ENCODE assay signal across 9 mouse cellular contexts in the genomic region with DNA sequence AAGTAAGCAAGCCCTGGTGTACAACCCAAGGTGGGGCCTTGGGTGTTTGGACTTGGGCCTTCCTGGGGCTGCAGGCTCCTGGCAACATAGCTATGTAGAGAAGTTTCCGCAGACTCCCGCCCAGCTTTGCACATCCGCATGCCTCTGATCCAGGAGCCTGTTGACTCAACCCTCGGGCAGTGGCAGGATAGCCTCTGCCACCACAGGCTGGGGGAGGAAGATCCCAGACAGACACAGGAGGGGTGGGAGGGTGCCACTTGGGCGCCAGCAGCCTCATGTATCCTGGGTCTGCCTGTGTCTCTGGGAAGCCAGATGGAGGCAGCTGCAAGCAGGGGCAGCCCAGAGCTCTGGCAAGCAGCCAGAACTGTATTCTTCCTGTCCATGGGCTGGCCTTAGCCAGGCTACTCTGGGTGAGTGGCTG. TPM values are rescaled to one million over a fixed set of nuclear protein-coding genes. Genes with fewer than 3 reads are reported as not detected.
DNase-seq lines count a peak whose midpoint lies in the region; ATAC-seq and TF ChIP-seq lines count a peak whose summit lies in the region.
"Had no signal": no experiment of that assay in that cellular context is flagged by ENCODE, and none has a peak within 500 bp of the region (broad histone marks: within the 10 kb centered on the region; RNA-seq: fewer than 3 reads in every experiment).

No protein-coding gene starts in this region.

- intact Hi-C loops in left cerebral cortex, postnatal 14 days (cut with DNase I), result no loop called here
- intact Hi-C loops in left cerebral cortex, postnatal 36 days (cut with DNase I), result no loop called here

- no peak; the same call in 1 of the 2 replicates for TF ChIP-seq POLR2A in small intestine, adult 2 months (IDR thresholded peaks at IDR 0.05; ENCODE audit: low read depth, low read length)

- H3K36me3 ChIP-seq in heart, embryonic 13.5 days, result peaks cover 23% of the 10 kb centered on the region
- H3K36me3 ChIP-seq in kidney, postnatal 0 days (ENCODE audit: insufficient read depth, low read length), result peaks cover 10% of the 10 kb centered on the region
- peaks cover 20% of the 10 kb centered on the region for H3K36me3 ChIP-seq in small intestine, adult 2 months (ENCODE audit: control insufficient read depth, insufficient read depth, low read length)

- no peaks in the 10 kb centered on the region for H3K27me3 ChIP-seq in heart, embryonic 13.5 days (replicated peaks)
- H3K27me3 ChIP-seq in kidney, postnatal 0 days (ENCODE audit: insufficient read depth, low read length), result no peaks in the 10 kb centered on the region
- H3K27me3 ChIP-seq in small intestine, adult 2 months (ENCODE audit: control insufficient read depth, insufficient read depth, low read length), result no peaks in the 10 kb centered on the region

- peaks cover 62% of the 10 kb centered on the region for H3K4me1 ChIP-seq in heart, embryonic 13.5 days
- peaks cover 33% of the 10 kb centered on the region for H3K4me1 ChIP-seq in kidney, postnatal 0 days (replicated peaks; ENCODE audit: insufficient read depth, low read length)
- peaks cover 63% of the 10 kb centered on the region for H3K4me1 ChIP-seq in small intestine, adult 2 months (ENCODE audit: control insufficient read depth, insufficient read depth, insufficient read length, low read length)

- H3K4me2 ChIP-seq in heart, embryonic 13.5 days, result peak overlapping the region; percentile 6; the same call in 1 of the 2 replicates
- 0 out of 2 replicates have a peak overlapping the region, but pooled peaks have one; percentile 14 for H3K4me2 ChIP-seq in kidney, postnatal 0 days (ENCODE audit: low read length)
- H3K4me2 ChIP-seq: neural tube, embryonic 12.5 days had no signal

- H3K9me3 ChIP-seq in heart, embryonic 13.5 days, result no peaks in the 10 kb centered on the region
- H3K9me3 ChIP-seq in kidney, postnatal 0 days (replicated peaks; ENCODE audit: low read length), result no peaks in the 10 kb centered on the region
- H3K9me3 ChIP-seq: neural tube, embryonic 12.5 days had no signal

- no peak overlapping the region for H3K4me3 ChIP-seq in heart, embryonic 13.5 days
- H3K4me3 ChIP-seq in kidney, postnatal 0 days (replicated peaks; ENCODE audit: low read depth, low read length), result no peak overlapping the region
- 0 out of 2 replicates have a peak overlapping the region, but pooled peaks have one; percentile 3 for H3K4me3 ChIP-seq in small intestine, adult 2 months (ENCODE audit: low read depth, low read length)
- H3K4me3 ChIP-seq: neural tube, embryonic 12.5 days had no signal

- H3K9ac ChIP-seq in heart, embryonic 13.5 days, result peak overlapping the region; percentile 50
- no peak overlapping the region; the same call in 1 of the 2 replicates for H3K9ac ChIP-seq in kidney, postnatal 0 days (ENCODE audit: low read depth, low read length)
- H3K9ac ChIP-seq: neural tube, embryonic 12.5 days had no signal

- no peak for TF ChIP-seq CTCF in kidney, postnatal 0 days (IDR thresholded peaks at IDR 0.05; ENCODE audit: low read depth)
- TF ChIP-seq CTCF in small intestine, adult 2 months (IDR thresholded peaks at IDR 0.05; ENCODE audit: extremely low read depth, insufficient read length, insufficient replicate concordance, low read depth, low read length), result no peak

- ATAC-seq in heart, embryonic 13.5 days (ENCODE audit: extremely low read depth, insufficient number of reproducible peaks, low FRiP score, low TSS enrichment), result peak; percentile 17; the same call in 1 of the 2 replicates
- ATAC-seq in kidney, postnatal 0 days (replicated peaks; ENCODE audit: low FRiP score, low read depth), result peak; percentile 19; the same call in 1 of the 2 replicates

- H3K27ac ChIP-seq in heart, embryonic 13.5 days (replicated peaks), result peak overlapping the region; percentile 70
- peak overlapping the region; percentile 73 for H3K27ac ChIP-seq in kidney, postnatal 0 days
- H3K27ac ChIP-seq in small intestine, adult 2 months (ENCODE audit: insufficient read depth, low read depth, low read length), result peak overlapping the region; percentile 63
- H3K27ac ChIP-seq: neural tube, embryonic 12.5 days had no signal

- DNase-seq in left cerebral cortex, postnatal 14 days (ENCODE audit: low spot score in 2 of 2), result peak; percentile 42 to 57
- DNase-seq in left cerebral cortex, postnatal 36 days (ENCODE audit: low spot score in 2 of 2), result no peak
- peak; percentile 79 for DNase-seq in adrenal gland, postnatal 10 days
- peak; percentile 50 for DNase-seq in kidney, postnatal 0 days (ENCODE audit: low spot score)
- no peak for DNase-seq in layer of hippocampus, postnatal 10 days (ENCODE audit: low spot score in 2 of 2)
- no peak for DNase-seq in layer of hippocampus, postnatal 36 days

- 33% methylated on average over 5 of the region's 5 CpGs for WGBS in heart, embryonic 13.5 days
- WGBS in kidney, postnatal 0 days, result 36% methylated on average over 5 of the region's 5 CpGs
- WGBS in small intestine, adult 2 months, result 18% methylated on average over 5 of the region's 5 CpGs

RNA-seq across cellular contexts. Expression of a gene that starts 3.6 kb away (rescaled TPM):
- total RNA-seq in left cerebral cortex, postnatal 14 days (2021), result 10 to 100 TPM; 10.4 to 10.9 TPM
- 10 to 100 TPM; 11.7 to 11.8 TPM for total RNA-seq in left cerebral cortex, postnatal 36 days (2021)
- 10 to 100 TPM in 1 of 2 experiments, 1 to 10 TPM in 1; 9.2 to 22.2 TPM for total RNA-seq in adrenal gland, postnatal 10 days (2021)
- polyA plus RNA-seq in heart, embryonic 13.5 days (2015; fragmentation: Nextera tagmentation; extraction: Ambion mirVana), result 7.3 and 8.0 TPM in 2 replicates
- polyA plus RNA-seq in kidney, postnatal 0 days (2015; fragmentation: Nextera tagmentation; extraction: Ambion mirVana), result 9.4 and 10.2 TPM in 2 replicates
- polyA plus RNA-seq in small intestine, adult 2 months (2012; rRNA removed), result 5.8 and 19.4 TPM in 2 replicates
- 10 to 100 TPM; 20.9 to 23.3 TPM for total RNA-seq in layer of hippocampus, postnatal 10 days (2021)
- total RNA-seq in layer of hippocampus, postnatal 36 days (2021), result 10 to 100 TPM; 30.0 to 31.6 TPM

RNA-seq across cellular contexts. Expression of a gene that starts 38.8 kb away (rescaled TPM):
- 100 to 1,000 TPM; 129 to 146 TPM for total RNA-seq in left cerebral cortex, postnatal 14 days (2021)
- total RNA-seq in left cerebral cortex, postnatal 36 days (2021), result 100 to 1,000 TPM; 182 to 198 TPM
- 1 to 10 TPM; 2.7 to 3.5 TPM for total RNA-seq in adrenal gland, postnatal 10 days (2021)
- 0.11 TPM in 1 of 2 replicates, not detected in the other for polyA plus RNA-seq in heart, embryonic 13.5 days (2015; fragmentation: Nextera tagmentation; extraction: Ambion mirVana)
- 0.19 and 0.25 TPM in 2 replicates for polyA plus RNA-seq in kidney, postnatal 0 days (2015; fragmentation: Nextera tagmentation; extraction: Ambion mirVana)
- polyA plus RNA-seq in small intestine, adult 2 months (2012; rRNA removed), result 2.5 and 7.7 TPM in 2 replicates
- total RNA-seq in layer of hippocampus, postnatal 10 days (2021), result 10 to 100 TPM; 57.8 to 65.0 TPM
- total RNA-seq in layer of hippocampus, postnatal 36 days (2021), result 100 to 1,000 TPM; 101 to 105 TPM

RNA-seq across cellular contexts. Expression of a gene that starts 39.1 kb away (rescaled TPM):
- 1 to 10 TPM; 5.9 to 6.0 TPM for total RNA-seq in left cerebral cortex, postnatal 14 days (2021)
- total RNA-seq in left cerebral cortex, postnatal 36 days (2021), result 1 to 10 TPM; 6.4 TPM
- 1 to 10 TPM; 3.9 to 7.7 TPM for total RNA-seq in adrenal gland, postnatal 10 days (2021)
- 2.3 and 3.3 TPM in 2 replicates for polyA plus RNA-seq in heart, embryonic 13.5 days (2015; fragmentation: Nextera tagmentation; extraction: Ambion mirVana)
- 2.1 and 4.1 TPM in 2 replicates for polyA plus RNA-seq in kidney, postnatal 0 days (2015; fragmentation: Nextera tagmentation; extraction: Ambion mirVana)
- 0.15 and 1.3 TPM in 2 replicates for polyA plus RNA-seq in small intestine, adult 2 months (2012; rRNA removed)
- 1 to 10 TPM; 4.3 TPM for total RNA-seq in layer of hippocampus, postnatal 10 days (2021)
- total RNA-seq in layer of hippocampus, postnatal 36 days (2021), result 1 to 10 TPM; 5.3 to 5.5 TPM

Comparison
In these comparisons a context has a peak if more than half of its experiments do, and no peak if none do; other contexts are left out.
1. DNase-seq: peak in left cerebral cortex, postnatal 14 days (2 of 2), adrenal gland, postnatal 10 days (single experiment) and kidney, postnatal 0 days (single experiment); none in left cerebral cortex, postnatal 36 days (0 of 2), layer of hippocampus, postnatal 10 days (0 of 2) and layer of hippocampus, postnatal 36 days (0 of 2).
2. RNA of a gene that starts 38.8 kb away (total RNA-seq): 182 to 198 TPM in left cerebral cortex, postnatal 36 days, 129 to 146 TPM in left cerebral cortex, postnatal 14 days, 101 to 105 TPM in layer of hippocampus, postnatal 36 days and 57.8 to 65.0 TPM in layer of hippocampus, postnatal 10 days; 2.7 to 3.5 TPM in adrenal gland, postnatal 10 days; every median in the first group is over 10 times any median in the second.
3. Peak in every context shown above with its lines, with median percentiles within 50 percentile points of each other: H3K27ac ChIP-seq.